Mouse (Mus musculus): ENCODE data around the gene Olfr1301. TPM values are rescaled to one million over a fixed set of nuclear protein-coding genes. Genes with fewer than 3 reads are reported as not detected.

Gene Olfr1301
- polyA plus RNA-seq (2012; rRNA removed) = not detected in 2 replicates

GRCm38 (mm10) chr2:111750706-111751105 lies at the start of gene Olfr1301:
Gene Olfr1301 (plus strand): TSS chr2:111751006.
- no peak for DNase-seq
- 82% methylated on average over 3 of the region's 3 CpGs for WGBS
- H3K4me3 ChIP-seq (ENCODE audit: insufficient read depth, low read depth, low read length) = no peak within 1 kb of the TSS

GRCm38 (mm10) chr2:111726739-111727138 lies 24.1 kb upstream of the Olfr1301 start:
- no peaks in the 10 kb centered on the region for H3K4me1 ChIP-seq (ENCODE audit: control insufficient read depth, insufficient read depth, low read length)
- H3K27me3 ChIP-seq (replicated peaks; ENCODE audit: control insufficient read depth, insufficient read depth, low read length) = no peaks in the 10 kb centered on the region
- no peak for DNase-seq
- H3K4me3 ChIP-seq (ENCODE audit: insufficient read depth, low read depth, low read length) = no peak overlapping the region
- H3K27ac ChIP-seq (ENCODE audit: insufficient read depth, low read depth, low read length) = no peak overlapping the region
- H3K36me3 ChIP-seq (ENCODE audit: control insufficient read depth, insufficient read depth, low read length) = no peaks in the 10 kb centered on the region
- TF ChIP-seq CTCF (conservative IDR thresholded peaks at IDR 0.05; ENCODE audit: insufficient read depth, insufficient read length, low read depth, low read length) (no peak), POLR2A (IDR thresholded peaks at IDR 0.05; ENCODE audit: low read depth, low read length) (no peak)

More at GRCm38 (mm10) chr2:111750706-111751105, at the start of gene Olfr1301:
- no peaks in the 10 kb centered on the region for H3K36me3 ChIP-seq (ENCODE audit: control insufficient read depth, insufficient read depth, low read length)
- TF ChIP-seq CTCF (conservative IDR thresholded peaks at IDR 0.05; ENCODE audit: insufficient read depth, insufficient read length, low read depth, low read length) (no peak), POLR2A (IDR thresholded peaks at IDR 0.05; ENCODE audit: low read depth, low read length) (no peak)
- H3K27me3 ChIP-seq (replicated peaks; ENCODE audit: control insufficient read depth, insufficient read depth, low read length) = no peaks in the 10 kb centered on the region
- no peak within 1 kb of the TSS for H3K27ac ChIP-seq (ENCODE audit: insufficient read depth, low read depth, low read length)
- H3K4me1 ChIP-seq (ENCODE audit: control insufficient read depth, insufficient read depth, low read length) = no peaks in the 10 kb centered on the region

GRCm38 (mm10) chr2:111777129-111777528 lies 26.3 kb downstream of the Olfr1301 start, which contains the start of gene Olfr1302:
Gene Olfr1302 (plus strand): TSS chr2:111777429.
- 67% methylated on average over 2 of the region's 2 CpGs for WGBS
- no peaks in the 10 kb centered on the region for H3K36me3 ChIP-seq (ENCODE audit: control insufficient read depth, insufficient read depth, low read length)
- TF ChIP-seq CTCF (conservative IDR thresholded peaks at IDR 0.05; ENCODE audit: insufficient read depth, insufficient read length, low read depth, low read length) (no peak), POLR2A (IDR thresholded peaks at IDR 0.05; ENCODE audit: low read depth, low read length) (no peak)
- DNase-seq = no peak
- no peak within 1 kb of the TSS for H3K27ac ChIP-seq (ENCODE audit: insufficient read depth, low read depth, low read length)
- no peaks in the 10 kb centered on the region for H3K27me3 ChIP-seq (replicated peaks; ENCODE audit: control insufficient read depth, insufficient read depth, low read length)
- no peak within 1 kb of the TSS for H3K4me3 ChIP-seq (ENCODE audit: insufficient read depth, low read depth, low read length)
- H3K4me1 ChIP-seq (ENCODE audit: control insufficient read depth, insufficient read depth, low read length) = no peaks in the 10 kb centered on the region

Other genes starting within 250 kb of the Olfr1301 start
- not detected in 2 replicates for gene Olfr1293-ps, start 225.8 kb upstream of the Olfr1301 start, polyA plus RNA-seq (2012; rRNA removed)
- gene Olfr1294, start 210.7 kb upstream of the Olfr1301 start, polyA plus RNA-seq (2012; rRNA removed) = not detected in 2 replicates
- not detected in 2 replicates for gene Olfr1295, start 181.3 kb upstream of the Olfr1301 start, polyA plus RNA-seq (2012; rRNA removed)
- gene Olfr1297, start 124.5 kb upstream of the Olfr1301 start, polyA plus RNA-seq (2012; rRNA removed) = not detected in 2 replicates
- not detected in 2 replicates for gene Olfr1298, start 101.8 kb upstream of the Olfr1301 start, polyA plus RNA-seq (2012; rRNA removed)
- gene Olfr1299, start 89.6 kb upstream of the Olfr1301 start, polyA plus RNA-seq (2012; rRNA removed) = not detected in 2 replicates
- not detected in 2 replicates for gene Olfr1302, start 26.4 kb downstream of the Olfr1301 start, polyA plus RNA-seq (2012; rRNA removed)
- gene Olfr1303, start 69.3 kb downstream of the Olfr1301 start, polyA plus RNA-seq (2012; rRNA removed) = not detected in 2 replicates
- gene Olfr1305, start 126.1 kb downstream of the Olfr1301 start, polyA plus RNA-seq (2012; rRNA removed) = not detected in 2 replicates
- not detected in 2 replicates for gene Olfr1306, start 165.3 kb downstream of the Olfr1301 start, polyA plus RNA-seq (2012; rRNA removed)
- not detected in 2 replicates for gene Olfr1307, start 198.4 kb downstream of the Olfr1301 start, polyA plus RNA-seq (2012; rRNA removed)
- gene Olfr1308, start 213.9 kb downstream of the Olfr1301 start, polyA plus RNA-seq (2012; rRNA removed) = not detected in 2 replicates
- gene Olfr1309, start 239.3 kb downstream of the Olfr1301 start, polyA plus RNA-seq (2012; rRNA removed) = not detected in 2 replicates

All from kidney, adult 2 months (tissue).